Mouse (Mus musculus) neural tube, embryonic 14.5 days (tissue): ENCODE data around the gene Cyp2b10. TPM values are rescaled to one million over a fixed set of nuclear protein-coding genes. Genes with fewer than 3 reads are reported as not detected.
"Not testable (repeated sequence)": the region's sequence is repeated elsewhere in the genome, so short reads cannot be mapped to it uniquely, and the experiment has no call there.

Experiments
- ATAC-seq: fragments of 200-750 bp; cut with Nextera tagmentation; 2 replicates; pipeline ENCODE4 v1.8.0; 2017; ENCODE audit warnings: low read depth, mild to moderate bottlenecking, moderate TSS enrichment, moderate library complexity
- H3K27ac ChIP-seq: fragments of 300-500 bp; sonication (generic); 2 replicates; pipeline ENCODE4 v1.5.1; 2014; ENCODE audit warnings: low read depth, mild to moderate bottlenecking, control low read depth, low read length, moderate library complexity, mixed read lengths
- H3K27me3 ChIP-seq: fragments of 300-500 bp; sonication (generic); 2 replicates; pipeline ENCODE4 v1.6.1; 2014; ENCODE audit warnings: low read length; ENCODE audit not compliant: control insufficient read depth, insufficient read depth
- H3K36me3 ChIP-seq: fragments of 300-500 bp; sonication (generic); 2 replicates; pipeline ENCODE4 v1.6.1; 2014; ENCODE audit warnings: low read length, mixed read lengths; ENCODE audit not compliant: control insufficient read depth, insufficient read depth
- H3K4me1 ChIP-seq: fragments of 300-500 bp; sonication (generic); 2 replicates; pipeline ENCODE4 v1.6.1; 2014; ENCODE audit warnings: low read length; ENCODE audit not compliant: control insufficient read depth, insufficient read depth
- H3K4me2 ChIP-seq: fragments of 300-500 bp; sonication (generic); 2 replicates; pipeline ENCODE4 v1.6.1; 2014; ENCODE audit warnings: mild to moderate bottlenecking, low read depth, low read length, control low read depth
- H3K4me3 ChIP-seq: fragments of 300-500 bp; sonication (generic); 2 replicates; pipeline ENCODE4 v1.5.1; 2014; ENCODE audit warnings: low read depth, low read length, control low read depth, mixed read lengths
- H3K9ac ChIP-seq: fragments of 300-500 bp; sonication (generic); replicated peaks from 2 replicates; pipeline ENCODE4 v1.6.1; 2014; ENCODE audit warnings: low read depth, mild to moderate bottlenecking, control low read depth, low read length, mixed read lengths
- H3K9me3 ChIP-seq: fragments of 300-500 bp; sonication (generic); 2 replicates; pipeline ENCODE4 v1.6.1; 2016; ENCODE audit warnings: low read length; ENCODE audit not compliant: control insufficient read depth
- WGBS: fragments of 180-500 bp; shearing (Covaris S2); extraction: QIAGEN DNeasy Blood & Tissue Kit; methylation state at CpG from one replicate; pipeline ENCODE4 v1.1.7; 2014; 5-methylcytosine and 5-hydroxymethylcytosine counted together
- polyA plus RNA-seq: library from polyadenylated mRNA; unstranded; fragments of >200 nt; fragmentation: Nextera tagmentation; extraction: Ambion mirVana; gene quantifications from 2 replicates; pipeline ENCODE4 v1.2.1, GENCODE M21; 2014

Gene Cyp2b10
- polyA plus RNA-seq, 1 experiment from 2014 or later, result not detected

DNA sequence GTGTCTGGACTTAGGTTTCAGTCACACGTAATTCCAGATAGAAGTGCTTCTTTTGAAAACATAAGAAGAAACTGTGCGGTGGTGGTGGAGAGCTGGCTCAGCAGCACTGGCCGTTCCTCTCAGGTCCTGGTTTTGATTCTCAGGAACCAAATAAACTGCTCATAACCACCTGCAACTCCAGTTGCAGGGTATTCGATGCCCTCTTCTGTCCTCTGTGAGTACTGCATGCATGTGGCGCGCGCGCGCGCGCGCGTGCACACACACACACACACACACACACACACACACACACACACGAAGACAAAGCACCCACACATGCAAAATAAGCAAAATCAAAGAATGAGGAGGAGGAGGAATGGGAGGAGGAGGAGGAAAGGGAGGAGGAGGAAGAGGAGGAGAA, 5.7 kb downstream of the Cyp2b10 start:
- H3K27ac ChIP-seq, result no peak overlapping the region
- ATAC-seq, result no peak

GRCm38 (mm10) chr7:25904066-25904465, 6.6 kb downstream of the Cyp2b10 start:
- Histone ChIP-seq H3K36me3 (no peaks in the 10 kb centered on the region), H3K4me2 (no peak overlapping the region), H3K4me3 (no peak overlapping the region), H3K9ac (no peak overlapping the region), H3K4me1 (no peaks in the 10 kb centered on the region), H3K9me3 (no peaks in the 10 kb centered on the region), H3K27ac (no peak overlapping the region), H3K27me3 (no peaks in the 10 kb centered on the region)
- WGBS, result 35% methylated on average over 3 of the region's 3 CpGs
- ATAC-seq, result no peak

More for the DNA sequence above, 5.7 kb downstream of the Cyp2b10 start:
- no peak overlapping the region for H3K9ac ChIP-seq
- H3K4me2 ChIP-seq, result no peak overlapping the region
- H3K27me3 ChIP-seq, result no peaks in the 10 kb centered on the region
- H3K9me3 ChIP-seq, result no peaks in the 10 kb centered on the region
- WGBS, result 56% methylated on average over 14 of the region's 14 CpGs
- no peaks in the 10 kb centered on the region for H3K4me1 ChIP-seq
- H3K4me3 ChIP-seq, result no peak overlapping the region
- no peaks in the 10 kb centered on the region for H3K36me3 ChIP-seq

GRCm38 (mm10) chr7:25904489-25904888, 7.1 kb downstream of the Cyp2b10 start:
- Histone ChIP-seq H3K27ac (no peak overlapping the region), H3K4me2 (no peak overlapping the region), H3K27me3 (no peaks in the 10 kb centered on the region), H3K4me3 (no peak overlapping the region), H3K9ac (no peak overlapping the region), H3K36me3 (no peaks in the 10 kb centered on the region), H3K9me3 (no peaks in the 10 kb centered on the region), H3K4me1 (no peaks in the 10 kb centered on the region)
- ATAC-seq, result no peak
- 75% methylated on average over 10 of the region's 10 CpGs for WGBS

DNA sequence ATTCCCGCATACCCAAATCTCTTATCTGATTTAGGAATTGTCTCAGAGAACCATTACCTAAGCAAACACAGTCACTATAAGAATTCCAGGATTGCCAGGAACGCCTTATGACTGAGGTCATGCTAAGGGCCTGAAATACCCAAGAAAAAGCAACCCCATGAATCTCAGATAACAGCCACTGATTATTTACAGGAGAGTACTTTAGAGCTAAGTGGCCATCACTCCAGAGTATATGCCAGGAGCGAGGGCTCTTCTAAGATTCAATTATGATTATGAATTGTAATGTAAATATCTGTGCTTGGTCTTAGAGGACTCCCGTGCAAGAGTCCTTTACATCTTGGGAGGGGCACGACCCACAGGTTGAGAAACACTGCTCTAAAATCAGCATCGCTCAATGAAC, 10.0 kb downstream of the Cyp2b10 start:
- WGBS, result 75% methylated on average over 6 of the region's 6 CpGs
- ATAC-seq, result no peak
- H3K27ac ChIP-seq, result no peak overlapping the region

GRCm38 (mm10) chr7:25910046-25910445, 12.6 kb downstream of the Cyp2b10 start:
- no peak for ATAC-seq
- 68% methylated on average over 2 of the region's 2 CpGs for WGBS

More for the DNA sequence above, 10.0 kb downstream of the Cyp2b10 start:
- Histone ChIP-seq H3K9ac (no peak overlapping the region), H3K4me3 (no peak overlapping the region), H3K4me1 (no peaks in the 10 kb centered on the region), H3K4me2 (no peak overlapping the region), H3K27me3 (no peaks in the 10 kb centered on the region), H3K36me3 (no peaks in the 10 kb centered on the region), H3K9me3 (no peaks in the 10 kb centered on the region)

GRCm38 (mm10) chr7:25916116-25916515, 18.7 kb downstream of the Cyp2b10 start:
- Histone ChIP-seq H3K9me3 (no peaks in the 10 kb centered on the region), H3K4me2 (no peak overlapping the region), H3K27ac (no peak overlapping the region), H3K36me3 (no peaks in the 10 kb centered on the region), H3K9ac (no peak overlapping the region), H3K27me3 (no peaks in the 10 kb centered on the region), H3K4me3 (no peak overlapping the region), H3K4me1 (no peaks in the 10 kb centered on the region)
- 79% methylated on average over 1 of the region's 1 CpGs for WGBS
- no peak for ATAC-seq

More at GRCm38 (mm10) chr7:25910046-25910445, 12.6 kb downstream of the Cyp2b10 start:
- Histone ChIP-seq H3K27ac (no peak overlapping the region), H3K9me3 (no peaks in the 10 kb centered on the region), H3K4me2 (no peak overlapping the region), H3K4me1 (no peaks in the 10 kb centered on the region), H3K4me3 (no peak overlapping the region), H3K9ac (no peak overlapping the region), H3K27me3 (no peaks in the 10 kb centered on the region), H3K36me3 (no peaks in the 10 kb centered on the region)

GRCm38 (mm10) chr7:25917271-25917670, 19.9 kb downstream of the Cyp2b10 start:
- not testable (repeated sequence) for H3K27ac ChIP-seq, ATAC-seq, H3K4me1 ChIP-seq, H3K9me3 ChIP-seq, H3K27me3 ChIP-seq, H3K9ac ChIP-seq, H3K4me3 ChIP-seq, H3K4me2 ChIP-seq, H3K36me3 ChIP-seq
- 55% methylated on average over 5 of the region's 5 CpGs for WGBS

DNA sequence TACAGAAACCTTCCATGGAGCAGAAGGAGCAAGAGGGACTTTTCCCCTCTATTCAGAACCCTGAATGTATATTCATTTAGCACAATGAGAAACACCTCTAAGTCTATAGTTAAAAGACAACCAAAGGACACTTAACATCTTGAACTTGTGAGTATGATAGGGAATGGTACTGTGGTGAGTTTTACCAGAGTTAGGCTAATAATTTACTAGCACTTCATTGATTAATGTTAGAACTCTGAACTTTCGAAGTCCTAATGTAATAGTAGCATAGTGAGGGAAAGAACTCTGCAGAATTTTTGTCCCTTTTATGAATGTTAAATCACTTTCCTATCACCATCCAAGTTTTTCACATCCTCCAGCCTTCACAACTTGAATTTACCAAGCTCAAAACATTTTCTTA, 22.0 kb downstream of the Cyp2b10 start:
- Histone ChIP-seq H3K27ac (no peak overlapping the region), H3K36me3 (no peaks in the 10 kb centered on the region), H3K4me3 (no peak overlapping the region), H3K4me1 (no peaks in the 10 kb centered on the region), H3K27me3 (no peaks in the 10 kb centered on the region), H3K4me2 (no peak overlapping the region), H3K9me3 (no peaks in the 10 kb centered on the region), H3K9ac (no peak overlapping the region)
- WGBS, result 85% methylated on average over 1 of the region's 1 CpGs
- ATAC-seq, result no peak

- no peaks in the 10 kb centered on the region for H3K4me1 ChIP-seq
- H3K4me2 ChIP-seq, result no peak overlapping the region
- ATAC-seq, result no peak
- H3K9ac ChIP-seq, result no peak overlapping the region
- H3K4me3 ChIP-seq, result no peak overlapping the region
- 69% methylated on average over 1 of the region's 1 CpGs for WGBS
- H3K27me3 ChIP-seq, result no peaks in the 10 kb centered on the region
- H3K27ac ChIP-seq, result no peak overlapping the region
- H3K9me3 ChIP-seq, result 0 out of 2 replicates have a peak, but pooled peaks cover 2% of the 10 kb centered on the region
- no peaks in the 10 kb centered on the region for H3K36me3 ChIP-seq
These were observed 47.9 kb downstream of the Cyp2b10 start for GRCm38 (mm10) chr7:25945274-25945673.
